Mouse (Mus musculus) T-helper 1 cell (primary cell): ENCODE data around the gene Olfr1272.
"Not testable (repeated sequence)": the region's sequence is repeated elsewhere in the genome, so short reads cannot be mapped to it uniquely, and the experiment has no call there.

ENCODE experiments used
- in situ Hi-C: fragments of 300-600 bp; cut with MboI, MseI; formaldehyde crosslinking; loops from one replicate; pipeline ENCODE4 v1.15.1; 2025; ENCODE audit warnings: high pct_unique_total_duplicates

Gene Olfr1272

DNA sequence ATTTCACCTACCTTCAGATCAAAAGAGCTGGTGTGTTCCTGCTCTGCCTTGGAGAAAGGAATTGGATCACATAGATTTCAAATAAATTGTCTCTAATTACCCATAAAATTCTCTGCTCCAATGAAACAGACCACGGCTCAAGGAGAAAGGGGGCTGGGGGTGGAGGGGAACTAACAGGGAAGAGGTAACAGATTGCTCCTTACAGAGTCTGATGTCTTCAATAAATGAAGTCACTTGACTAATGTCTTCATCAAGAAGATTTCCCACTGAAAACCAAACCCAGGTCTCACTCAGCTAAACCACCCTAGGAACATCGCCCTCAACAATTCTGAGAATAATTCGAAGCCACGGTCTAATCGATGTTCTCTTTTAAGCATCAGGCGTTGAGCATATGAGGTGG lies at the start of gene Olfr1272:
Gene Olfr1272 (minus strand): TSS at position 101 of the 400 bp plus-strand sequence.
- in situ Hi-C loops, result no loop called here

DNA sequence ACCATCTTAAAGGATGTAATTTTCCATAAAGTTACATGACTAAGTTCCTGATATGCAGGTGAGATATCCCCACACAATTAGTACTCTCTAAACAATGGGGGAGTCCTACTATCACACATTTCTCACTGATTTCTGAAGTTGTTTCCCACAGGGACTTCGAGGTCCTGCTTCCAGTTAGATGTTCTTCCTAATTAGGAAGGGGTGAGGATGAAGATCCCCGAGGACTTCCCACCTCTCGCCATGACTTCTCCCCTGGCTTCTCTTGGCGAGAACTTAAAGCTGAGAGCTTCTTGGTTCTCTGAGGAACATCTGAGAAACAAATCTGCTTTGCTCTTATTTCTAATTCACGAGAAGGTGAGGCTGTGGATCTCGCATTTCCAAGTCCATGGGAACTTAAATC lies 29.3 kb upstream of the Olfr1272 start, which contains the start of gene Gm13769:
Gene Gm13769 (plus strand): TSS at position 301 of the 400 bp plus-strand sequence.
- in situ Hi-C loops, result not testable (repeated sequence)

DNA sequence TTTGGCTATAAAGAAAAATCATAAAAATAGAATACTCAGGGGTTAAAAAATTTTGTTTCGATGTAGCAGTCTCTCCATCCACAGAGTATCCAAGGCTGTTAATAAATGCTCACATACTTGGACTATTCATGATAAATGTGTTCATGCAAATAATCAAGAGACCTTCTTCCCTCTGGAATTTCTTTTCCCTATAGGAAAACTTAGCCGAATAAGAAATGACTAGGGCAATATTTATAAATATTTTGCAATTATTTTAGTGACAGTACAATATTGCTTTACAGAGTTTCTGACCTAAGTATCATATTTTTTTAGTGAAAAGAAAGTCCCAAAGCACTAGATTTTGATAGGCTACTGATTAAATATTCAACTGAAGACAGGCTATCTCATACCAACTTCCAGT lies 21.7 kb downstream of the Olfr1272 start, which contains the start of gene Olfr1271:
Gene Olfr1271 (minus strand): TSS at position 101 of the 400 bp plus-strand sequence.
- in situ Hi-C loops, result no loop called here

DNA sequence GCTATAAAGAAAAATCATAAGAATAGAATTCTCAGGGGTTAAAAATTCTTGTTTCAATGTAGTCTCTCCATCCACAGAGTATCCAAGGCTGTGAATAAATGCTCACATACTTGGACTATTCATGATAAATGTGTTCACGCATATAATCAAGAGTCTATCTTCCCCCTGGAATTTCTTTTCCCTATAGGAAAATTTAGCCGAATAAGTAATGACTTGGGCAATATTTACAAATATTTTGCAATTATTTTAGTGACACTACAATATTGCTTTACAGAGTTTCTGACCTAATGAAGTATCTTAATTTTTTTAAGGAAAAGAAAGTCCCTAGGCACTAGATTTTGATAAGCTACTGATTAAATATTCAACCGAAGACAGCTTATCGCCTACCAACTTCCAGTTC lies 35.1 kb downstream of the Olfr1272 start, which contains the start of gene Olfr142:
Gene Olfr142 (minus strand): TSS at position 101 of the 400 bp plus-strand sequence.
- in situ Hi-C loops, result no loop called here
